ENCODE assay signal across 10 mouse cellular contexts in genomic region chr5:107947548-107947947, GRCm38 (mm10). TPM values are rescaled to one million over a fixed set of nuclear protein-coding genes. Genes with fewer than 3 reads are reported as not detected.
A peak's percentile ranks its signal among the peaks of the same experiment; 100 is the strongest.
DNase-seq lines count a peak whose midpoint lies in the region; ATAC-seq and TF ChIP-seq lines count a peak whose summit lies in the region.
"Had no signal": no experiment of that assay in that cellular context is flagged by ENCODE, and none has a peak within 500 bp of the region (broad histone marks: within the 10 kb centered on the region; RNA-seq: fewer than 3 reads in every experiment).

No protein-coding gene starts in this region.

- no peak for TF ChIP-seq CTCF in gastrocnemius, adult 2 months (IDR thresholded peaks at IDR 0.05)
- TF ChIP-seq CTCF in midbrain, postnatal 0 days (IDR thresholded peaks at IDR 0.05): no peak
- no peak for TF ChIP-seq CTCF in heart, postnatal 0 days (IDR thresholded peaks at IDR 0.05; ENCODE audit: low read depth)

- H3K27ac ChIP-seq in gastrocnemius, adult 2 months: peak overlapping the region; percentile 83
- no peak overlapping the region for H3K27ac ChIP-seq in midbrain, postnatal 0 days (ENCODE audit: low read depth, low read length)
- H3K27ac ChIP-seq in midbrain, embryonic 11.5 days (ENCODE audit: low read depth, low read length): no peak overlapping the region
- H3K27ac ChIP-seq in heart, postnatal 0 days (ENCODE audit: low read depth): peak overlapping the region; percentile 49
- H3K27ac ChIP-seq in stomach, embryonic 16.5 days (ENCODE audit: low read length): no peak overlapping the region
- H3K27ac ChIP-seq: midbrain, embryonic 12.5 days had no signal

- no peak for ATAC-seq in midbrain, postnatal 0 days (ENCODE audit: low FRiP score)
- ATAC-seq in midbrain, embryonic 11.5 days (ENCODE audit: low FRiP score): no peak
- ATAC-seq in heart, postnatal 0 days (ENCODE audit: insufficient read depth, low read depth): peak; percentile 64
- ATAC-seq in stomach, embryonic 16.5 days (ENCODE audit: insufficient read depth, low FRiP score): peak; percentile 66; the same call in 1 of the 2 replicates

- no peaks in the 10 kb centered on the region for H3K9me3 ChIP-seq in midbrain, postnatal 0 days (ENCODE audit: low read length)
- H3K9me3 ChIP-seq in midbrain, embryonic 11.5 days (ENCODE audit: control insufficient read depth, low read length): no peaks in the 10 kb centered on the region
- 0 out of 2 replicates have a peak, but pooled peaks cover 3% of the 10 kb centered on the region for H3K9me3 ChIP-seq in heart, postnatal 0 days (replicated peaks; ENCODE audit: control insufficient read depth, low read length)
- no peaks in the 10 kb centered on the region for H3K9me3 ChIP-seq in stomach, embryonic 16.5 days (replicated peaks; ENCODE audit: control insufficient read depth, low read length)
- H3K9me3 ChIP-seq: midbrain, embryonic 12.5 days had no signal

- no peaks in the 10 kb centered on the region for H3K4me1 ChIP-seq in midbrain, postnatal 0 days (ENCODE audit: insufficient read depth, low read length)
- H3K4me1 ChIP-seq in midbrain, embryonic 11.5 days (ENCODE audit: control insufficient read depth, insufficient read depth, low read length): no peaks in the 10 kb centered on the region
- H3K4me1 ChIP-seq in heart, postnatal 0 days (ENCODE audit: control insufficient read depth, insufficient read depth): peaks cover 10% of the 10 kb centered on the region; the same call in 1 of the 2 replicates
- H3K4me1 ChIP-seq in stomach, embryonic 16.5 days (ENCODE audit: control insufficient read depth, insufficient read depth, low read length): peaks cover 13% of the 10 kb centered on the region
- H3K4me1 ChIP-seq: midbrain, embryonic 12.5 days had no signal

- no peak overlapping the region for H3K4me3 ChIP-seq in gastrocnemius, adult 2 months
- no peak overlapping the region for H3K4me3 ChIP-seq in midbrain, postnatal 0 days (ENCODE audit: low read depth, low read length)
- H3K4me3 ChIP-seq in midbrain, embryonic 11.5 days (ENCODE audit: low read depth, low read length): no peak overlapping the region
- no peak overlapping the region for H3K4me3 ChIP-seq in heart, postnatal 0 days (ENCODE audit: low read depth, low read length)
- no peak overlapping the region for H3K4me3 ChIP-seq in stomach, embryonic 16.5 days (replicated peaks; ENCODE audit: low read length)
- H3K4me3 ChIP-seq: midbrain, embryonic 12.5 days had no signal

- H3K4me2 ChIP-seq in midbrain, postnatal 0 days (ENCODE audit: low read depth, low read length, poor library complexity, severe bottlenecking): no peak overlapping the region
- no peak overlapping the region for H3K4me2 ChIP-seq in midbrain, embryonic 11.5 days
- no peak overlapping the region for H3K4me2 ChIP-seq in heart, postnatal 0 days (ENCODE audit: low read depth, low read length)
- H3K4me2 ChIP-seq in stomach, embryonic 16.5 days (ENCODE audit: low read depth, low read length): no peak overlapping the region
- H3K4me2 ChIP-seq: midbrain, embryonic 12.5 days had no signal

- 69% methylated on average over 2 of the region's 2 CpGs for WGBS in midbrain, postnatal 0 days
- WGBS in midbrain, embryonic 11.5 days: 89% methylated on average over 2 of the region's 2 CpGs
- 34% methylated on average over 2 of the region's 2 CpGs for WGBS in heart, postnatal 0 days
- WGBS in stomach, embryonic 16.5 days: 42% methylated on average over 2 of the region's 2 CpGs

- intact Hi-C loops in gastrocnemius, adult 2 months (cut with DNase I): loop anchor here (5.0 kb wide), 1 partner anchor 40 kb away; the partner anchor contains the start of gene Fam69a
- intact Hi-C loops in gastrocnemius, postnatal 36 days (cut with DNase I): no loop called here

- no peaks in the 10 kb centered on the region for H3K36me3 ChIP-seq in midbrain, postnatal 0 days (ENCODE audit: insufficient read depth, low read length)
- H3K36me3 ChIP-seq in midbrain, embryonic 11.5 days (ENCODE audit: control insufficient read depth, insufficient read depth, low read length): no peaks in the 10 kb centered on the region
- no peaks in the 10 kb centered on the region for H3K36me3 ChIP-seq in heart, postnatal 0 days (replicated peaks; ENCODE audit: control insufficient read depth, insufficient read depth, low read length)
- no peaks in the 10 kb centered on the region for H3K36me3 ChIP-seq in stomach, embryonic 16.5 days (ENCODE audit: control insufficient read depth, insufficient read depth, low read length)
- H3K36me3 ChIP-seq: midbrain, embryonic 12.5 days had no signal

- DNase-seq in gastrocnemius, adult 2 months: peak; percentile 69
- no peak for DNase-seq in gastrocnemius, postnatal 36 days
- peak; percentile 57 for DNase-seq in midbrain, postnatal 0 days (ENCODE audit: low spot score)
- DNase-seq in midbrain, embryonic 11.5 days (ENCODE audit: low spot score, missing footprints): no peak
- DNase-seq in heart, postnatal 0 days (ENCODE audit: low spot score): peak; percentile 85
- DNase-seq in frontal cortex, postnatal 14 days (ENCODE audit: low spot score in 2 of 2): no peak
- DNase-seq in embryo, embryonic 10 days (ENCODE audit: low spot score): no peak
- DNase-seq: embryo, embryonic 11 days had no signal

- no peaks in the 10 kb centered on the region for H3K27me3 ChIP-seq in midbrain, postnatal 0 days (ENCODE audit: insufficient read depth, low read length)
- H3K27me3 ChIP-seq in midbrain, embryonic 11.5 days (ENCODE audit: control insufficient read depth, insufficient read depth, low read length): no peaks in the 10 kb centered on the region
- no peaks in the 10 kb centered on the region for H3K27me3 ChIP-seq in heart, postnatal 0 days (ENCODE audit: control insufficient read depth, insufficient read depth, low read length)
- no peaks in the 10 kb centered on the region for H3K27me3 ChIP-seq in stomach, embryonic 16.5 days (ENCODE audit: control insufficient read depth, insufficient read depth, low read length)
- H3K27me3 ChIP-seq: midbrain, embryonic 12.5 days had no signal

- TF ChIP-seq EP300 in heart, postnatal 0 days (IDR thresholded peaks at IDR 0.05; ENCODE audit: low read depth): 0 out of 2 replicates have a peak, but pooled peaks have one; percentile 10

- no peak overlapping the region for H3K9ac ChIP-seq in midbrain, postnatal 0 days (replicated peaks; ENCODE audit: low read length, poor library complexity, severe bottlenecking)
- H3K9ac ChIP-seq in midbrain, embryonic 11.5 days (ENCODE audit: low read length): no peak overlapping the region
- H3K9ac ChIP-seq in heart, postnatal 0 days (replicated peaks; ENCODE audit: low read depth, low read length): no peak overlapping the region
- no peak overlapping the region for H3K9ac ChIP-seq in stomach, embryonic 16.5 days (ENCODE audit: low read length)
- H3K9ac ChIP-seq: midbrain, embryonic 12.5 days had no signal

RNA-seq across cellular contexts. Expression of gene Fam69a, which starts 39.3 kb away (rescaled TPM):
- 10 to 100 TPM; 19.8 to 26.1 TPM for total RNA-seq in gastrocnemius, adult 2 months (2021)
- total RNA-seq in gastrocnemius, postnatal 36 days (2021): 10 to 100 TPM; 21.8 to 23.6 TPM
- total RNA-seq in midbrain, postnatal 0 days (2014; rRNA removed): 16.2 and 24.6 TPM in 2 replicates
- polyA plus RNA-seq in midbrain, postnatal 0 days (2015; fragmentation: Nextera tagmentation; extraction: Ambion mirVana): 77.4 and 79.7 TPM in 2 replicates
- polyA plus RNA-seq in midbrain, embryonic 11.5 days (2014; fragmentation: Nextera tagmentation; extraction: Ambion mirVana): 22.9 and 25.1 TPM in 2 replicates
- total RNA-seq in heart, postnatal 0 days (2014; rRNA removed; ENCODE audit: low replicate concordance): 1.9 and 5.7 TPM in 2 replicates
- 18.6 and 19.2 TPM in 2 replicates for polyA plus RNA-seq in heart, postnatal 0 days (2015; fragmentation: Nextera tagmentation; extraction: Ambion mirVana)
- 30.0 and 32.1 TPM in 2 replicates for polyA plus RNA-seq in stomach, embryonic 16.5 days (2015; fragmentation: Nextera tagmentation; extraction: Ambion mirVana)

RNA-seq across cellular contexts. Expression of gene Rpl5, which starts 47.2 kb away (rescaled TPM):
- total RNA-seq in gastrocnemius, adult 2 months (2021): 10 to 100 TPM; 41.0 to 42.5 TPM
- total RNA-seq in gastrocnemius, postnatal 36 days (2021): 10 to 100 TPM; 28.8 to 36.7 TPM
- total RNA-seq in midbrain, postnatal 0 days (2014; rRNA removed): 128 and 189 TPM in 2 replicates
- polyA plus RNA-seq in midbrain, postnatal 0 days (2015; fragmentation: Nextera tagmentation; extraction: Ambion mirVana): 62.2 and 63.1 TPM in 2 replicates
- polyA plus RNA-seq in midbrain, embryonic 11.5 days (2014; fragmentation: Nextera tagmentation; extraction: Ambion mirVana): 74.7 and 77.4 TPM in 2 replicates
- 201 and 233 TPM in 2 replicates for total RNA-seq in heart, postnatal 0 days (2014; rRNA removed; ENCODE audit: low replicate concordance)
- 22.1 and 26.8 TPM in 2 replicates for polyA plus RNA-seq in heart, postnatal 0 days (2015; fragmentation: Nextera tagmentation; extraction: Ambion mirVana)
- 60.0 and 63.3 TPM in 2 replicates for polyA plus RNA-seq in stomach, embryonic 16.5 days (2015; fragmentation: Nextera tagmentation; extraction: Ambion mirVana)

Comparison
In these comparisons a context has a peak if more than half of its experiments do, and no peak if none do; other contexts are left out.
1. DNase-seq: peak in gastrocnemius, adult 2 months (single experiment), midbrain, postnatal 0 days (single experiment) and heart, postnatal 0 days (single experiment); none in gastrocnemius, postnatal 36 days (0 of 2), midbrain, embryonic 11.5 days (single experiment), frontal cortex, postnatal 14 days (0 of 2) and embryo, embryonic 10 days (single experiment).
2. H3K27ac ChIP-seq: peak in gastrocnemius, adult 2 months (single experiment) and heart, postnatal 0 days (single experiment); none in midbrain, postnatal 0 days (single experiment), midbrain, embryonic 11.5 days (single experiment) and stomach, embryonic 16.5 days (single experiment).
3. ATAC-seq: peak in heart, postnatal 0 days (single experiment) and stomach, embryonic 16.5 days (single experiment); none in midbrain, postnatal 0 days (single experiment) and midbrain, embryonic 11.5 days (single experiment).